Mouse (Mus musculus): ENCODE results near the gene Capn2. TPM values are rescaled to one million over a fixed set of nuclear protein-coding genes. Genes with fewer than 3 reads are reported as not detected.

Gene Capn2
- polyA plus RNA-seq, 1 experiment = 148 TPM

DNA sequence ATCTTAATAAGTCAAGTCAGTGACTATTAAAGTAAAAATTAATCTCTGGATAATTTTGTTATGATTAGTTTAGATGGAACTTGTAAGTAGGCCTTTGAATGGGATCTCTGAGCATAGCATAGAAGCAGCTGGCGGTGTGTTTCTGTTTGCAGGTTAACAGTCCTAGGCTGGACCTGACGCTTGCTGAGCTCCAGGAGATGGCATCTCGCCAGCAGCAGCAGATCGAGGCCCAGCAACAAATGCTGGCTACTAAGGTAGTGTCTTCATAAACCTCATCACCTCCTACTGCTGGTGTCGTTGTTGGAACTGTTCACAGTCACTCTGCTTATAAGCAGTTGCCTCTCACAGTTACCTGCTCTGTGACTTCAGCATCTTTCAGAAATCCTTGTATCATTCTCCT is 80.7 kb downstream of the Capn2 start:
- no peaks in the 10 kb centered on the region for H3K27me3 ChIP-seq (ENCODE audit: control insufficient read depth, insufficient read depth, insufficient read length)
- no peak overlapping the region for H3K4me3 ChIP-seq
- H3K79me2 ChIP-seq (ENCODE audit: control insufficient read depth, insufficient read depth) = no peaks in the 10 kb centered on the region
- H3K4me2 ChIP-seq (ENCODE audit: low read depth) = no peak overlapping the region
- H3K36me3 ChIP-seq (ENCODE audit: control insufficient read depth, insufficient read depth) = peaks cover 5% of the 10 kb centered on the region
- H3ac ChIP-seq (ENCODE audit: control insufficient read depth, insufficient read length) = no peak overlapping the region
- no peak for TF ChIP-seq SRF (IDR thresholded peaks at IDR 0.05; ENCODE audit: control insufficient read depth, insufficient read length, low read depth)

DNA sequence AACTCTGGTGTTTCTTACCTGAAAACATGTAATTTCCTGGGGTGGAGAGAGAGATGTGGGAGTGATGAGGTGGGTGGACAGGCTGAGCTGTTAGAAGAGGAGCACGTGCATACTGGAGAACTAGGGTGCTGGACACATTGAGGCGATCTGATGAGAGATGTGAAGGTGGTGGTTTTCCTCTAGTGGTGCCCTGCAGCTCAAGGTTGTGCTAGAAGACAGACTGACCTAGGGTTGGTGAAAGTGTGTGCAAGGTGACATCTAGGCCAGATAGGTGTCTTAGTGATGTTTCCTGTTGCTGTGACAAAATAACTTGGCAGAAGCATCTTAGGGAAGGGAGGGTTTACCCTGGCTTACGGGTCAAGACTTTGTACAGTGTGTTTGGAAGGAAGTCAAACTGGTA is 85.3 kb downstream of the Capn2 start:
- Histone ChIP-seq H3K36me3 (ENCODE audit: control insufficient read depth, insufficient read depth) (peaks cover 4% of the 10 kb centered on the region), H3K79me2 (ENCODE audit: control insufficient read depth, insufficient read depth) (no peaks in the 10 kb centered on the region), H3K4me3 (no peak overlapping the region), H3K4me2 (ENCODE audit: low read depth) (no peak overlapping the region), H3K27me3 (ENCODE audit: control insufficient read depth, insufficient read depth, insufficient read length) (no peaks in the 10 kb centered on the region), H3ac (ENCODE audit: control insufficient read depth, insufficient read length) (no peak overlapping the region)
- no peak for TF ChIP-seq E2F4 (IDR thresholded peaks at IDR 0.05; ENCODE audit: insufficient read depth)
- TF ChIP-seq MYOG (IDR thresholded peaks at IDR 0.05; ENCODE audit: control insufficient read depth in 1 of 3, insufficient read depth in 1 of 3, insufficient read length in 2 of 3, low read depth in 2 of 3) = no peak
- TF ChIP-seq POLR2A (IDR thresholded peaks at IDR 0.05; ENCODE audit: insufficient read length, low read depth) = no peak
- no peak for TF ChIP-seq USF1 (IDR thresholded peaks at IDR 0.05; ENCODE audit: low read depth)
- no peak for TF ChIP-seq TCF3 (IDR thresholded peaks at IDR 0.05; ENCODE audit: insufficient read length, low read depth)
- no peak for TF ChIP-seq REST (IDR thresholded peaks at IDR 0.05; ENCODE audit: insufficient read depth, insufficient read length)
- TF ChIP-seq CEBPB (IDR thresholded peaks at IDR 0.05; ENCODE audit: insufficient read depth, poor library complexity, severe bottlenecking) = no peak

DNA sequence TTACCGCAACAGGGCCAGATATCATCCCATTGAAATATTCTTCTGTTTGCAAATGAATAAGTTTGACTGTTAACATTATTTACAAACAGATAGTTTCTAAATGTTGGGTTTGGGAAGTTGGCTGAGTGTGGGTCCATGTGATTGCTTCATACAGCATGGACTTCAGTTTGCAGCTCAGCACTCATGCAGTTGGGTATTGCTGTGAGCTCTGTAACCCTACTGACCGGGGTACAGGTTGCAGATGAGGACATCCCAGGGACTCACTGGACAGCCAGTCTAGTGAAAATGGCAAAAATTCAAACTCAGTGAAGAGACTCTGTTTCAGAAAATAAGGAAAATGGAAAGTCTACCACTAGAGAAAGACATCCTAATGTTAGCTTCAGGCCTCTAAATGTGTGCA is 86.7 kb downstream of the Capn2 start:
- TF ChIP-seq MYOD1 (IDR thresholded peaks at IDR 0.05; ENCODE audit: control insufficient read depth in 1 of 3, insufficient read length in 2 of 3, low read depth in 2 of 3) = no peak
- no peak for TF ChIP-seq E2F4 (IDR thresholded peaks at IDR 0.05; ENCODE audit: insufficient read depth)
- TF ChIP-seq TCF3 (IDR thresholded peaks at IDR 0.05; ENCODE audit: insufficient read length, low read depth) = no peak
- no peak for TF ChIP-seq REST (IDR thresholded peaks at IDR 0.05; ENCODE audit: insufficient read depth, insufficient read length)
- no peak for TF ChIP-seq MAX (IDR thresholded peaks at IDR 0.05; ENCODE audit: low read depth)
- no peak for TF ChIP-seq MYOG (IDR thresholded peaks at IDR 0.05; ENCODE audit: control insufficient read depth in 1 of 3, insufficient read depth in 1 of 3, insufficient read length in 2 of 3, low read depth in 2 of 3)
- TF ChIP-seq TCF12 (IDR thresholded peaks at IDR 0.05; ENCODE audit: insufficient read depth, poor library complexity, severe bottlenecking) = no peak
- TF ChIP-seq POLR2AphosphoS2 (IDR thresholded peaks at IDR 0.05; ENCODE audit: insufficient read length, low read depth) = no peak
- no peak for TF ChIP-seq USF1 (IDR thresholded peaks at IDR 0.05; ENCODE audit: low read depth)
- no peak for TF ChIP-seq CEBPB (IDR thresholded peaks at IDR 0.05; ENCODE audit: insufficient read depth, poor library complexity, severe bottlenecking)
- TF ChIP-seq SRF (IDR thresholded peaks at IDR 0.05; ENCODE audit: control insufficient read depth, insufficient read length, low read depth) = no peak
- TF ChIP-seq POLR2A (IDR thresholded peaks at IDR 0.05; ENCODE audit: insufficient read length, low read depth) = no peak
- Histone ChIP-seq H3K27me3 (ENCODE audit: control insufficient read depth, insufficient read depth, insufficient read length) (no peaks in the 10 kb centered on the region), H3K4me3 (no peak overlapping the region), H3K79me2 (ENCODE audit: control insufficient read depth, insufficient read depth) (no peaks in the 10 kb centered on the region), H3K36me3 (ENCODE audit: control insufficient read depth, insufficient read depth) (peaks cover 4% of the 10 kb centered on the region), H3ac (ENCODE audit: control insufficient read depth, insufficient read length) (no peak overlapping the region), H3K4me2 (ENCODE audit: low read depth) (no peak overlapping the region)

DNA sequence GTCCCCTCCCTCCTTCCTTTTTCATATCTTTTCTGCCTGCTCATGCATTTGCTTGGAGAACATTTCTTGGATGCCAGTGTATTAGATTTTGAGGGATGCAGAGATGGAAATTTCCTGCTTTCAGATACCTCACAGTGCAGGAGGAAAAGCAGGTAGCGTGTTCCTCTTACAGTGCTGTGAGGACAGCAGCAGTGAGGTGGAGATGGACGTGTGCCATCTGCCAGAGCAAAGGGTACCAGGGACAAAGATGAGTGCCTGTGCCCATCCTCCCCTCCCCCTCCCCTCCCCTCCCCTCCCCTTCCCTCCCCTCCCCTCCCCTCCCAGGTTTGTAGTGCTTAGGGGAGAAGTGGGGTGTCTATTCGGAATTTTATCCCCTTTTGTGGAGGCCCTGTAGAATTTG is 87.6 kb downstream of the Capn2 start:
- Histone ChIP-seq H3ac (ENCODE audit: control insufficient read depth, insufficient read length) (no peak overlapping the region), H3K79me2 (ENCODE audit: control insufficient read depth, insufficient read depth) (no peaks in the 10 kb centered on the region), H3K27me3 (ENCODE audit: control insufficient read depth, insufficient read depth, insufficient read length) (no peaks in the 10 kb centered on the region), H3K36me3 (ENCODE audit: control insufficient read depth, insufficient read depth) (peaks cover 4% of the 10 kb centered on the region), H3K4me2 (ENCODE audit: low read depth) (no peak overlapping the region), H3K4me3 (no peak overlapping the region)
- TF ChIP-seq POLR2A (IDR thresholded peaks at IDR 0.05; ENCODE audit: insufficient read length, low read depth) (no peak), REST (IDR thresholded peaks at IDR 0.05; ENCODE audit: insufficient read depth, insufficient read length) (no peak), TCF12 (IDR thresholded peaks at IDR 0.05; ENCODE audit: insufficient read depth, poor library complexity, severe bottlenecking) (no peak), MYOG (IDR thresholded peaks at IDR 0.05; ENCODE audit: control insufficient read depth in 1 of 3, insufficient read depth in 1 of 3, insufficient read length in 2 of 3, low read depth in 2 of 3) (no peak), E2F4 (IDR thresholded peaks at IDR 0.05; ENCODE audit: insufficient read depth) (no peak), SRF (IDR thresholded peaks at IDR 0.05; ENCODE audit: control insufficient read depth, insufficient read length, low read depth) (no peak), USF1 (IDR thresholded peaks at IDR 0.05; ENCODE audit: low read depth) (no peak), MAX (IDR thresholded peaks at IDR 0.05; ENCODE audit: low read depth) (no peak), TCF3 (IDR thresholded peaks at IDR 0.05; ENCODE audit: insufficient read length, low read depth) (no peak), POLR2AphosphoS2 (IDR thresholded peaks at IDR 0.05; ENCODE audit: insufficient read length, low read depth) (no peak), MYOD1 (IDR thresholded peaks at IDR 0.05; ENCODE audit: control insufficient read depth in 1 of 3, insufficient read length in 2 of 3, low read depth in 2 of 3) (no peak), CEBPB (IDR thresholded peaks at IDR 0.05; ENCODE audit: insufficient read depth, poor library complexity, severe bottlenecking) (no peak)

DNA sequence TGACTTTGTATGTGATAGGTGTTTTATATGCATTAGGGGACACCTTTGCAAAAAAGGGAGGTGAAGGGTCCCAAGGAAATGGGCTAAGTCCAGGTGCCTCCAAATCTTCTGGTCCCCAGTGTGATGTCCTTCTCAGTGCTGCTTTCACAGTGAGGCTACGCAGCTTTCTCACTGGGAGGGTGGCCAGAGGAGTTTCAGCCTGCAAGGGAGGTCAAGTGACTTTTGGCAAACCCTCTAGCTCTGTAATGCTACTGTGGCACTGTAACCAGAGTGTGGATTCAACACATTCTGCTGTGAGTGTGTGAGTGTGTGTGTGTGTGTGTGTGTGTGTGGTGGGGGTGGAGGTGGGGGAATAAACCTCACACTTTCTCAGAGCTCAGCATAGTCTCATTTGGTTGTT is 90.0 kb downstream of the Capn2 start:
- TF ChIP-seq MYOD1 (IDR thresholded peaks at IDR 0.05; ENCODE audit: control insufficient read depth in 1 of 3, insufficient read length in 2 of 3, low read depth in 2 of 3) (no peak), POLR2AphosphoS2 (IDR thresholded peaks at IDR 0.05; ENCODE audit: insufficient read length, low read depth) (no peak), TCF12 (IDR thresholded peaks at IDR 0.05; ENCODE audit: insufficient read depth, poor library complexity, severe bottlenecking) (no peak), CEBPB (IDR thresholded peaks at IDR 0.05; ENCODE audit: insufficient read depth, poor library complexity, severe bottlenecking) (no peak), MYOG (IDR thresholded peaks at IDR 0.05; ENCODE audit: control insufficient read depth in 1 of 3, insufficient read depth in 1 of 3, insufficient read length in 2 of 3, low read depth in 2 of 3) (no peak), POLR2A (IDR thresholded peaks at IDR 0.05; ENCODE audit: insufficient read length, low read depth) (no peak), E2F4 (IDR thresholded peaks at IDR 0.05; ENCODE audit: insufficient read depth) (no peak), TCF3 (IDR thresholded peaks at IDR 0.05; ENCODE audit: insufficient read length, low read depth) (no peak), USF1 (IDR thresholded peaks at IDR 0.05; ENCODE audit: low read depth) (no peak), REST (IDR thresholded peaks at IDR 0.05; ENCODE audit: insufficient read depth, insufficient read length) (no peak), SRF (IDR thresholded peaks at IDR 0.05; ENCODE audit: control insufficient read depth, insufficient read length, low read depth) (no peak)
- H3K27me3 ChIP-seq (ENCODE audit: control insufficient read depth, insufficient read depth, insufficient read length) = no peaks in the 10 kb centered on the region
- no peak overlapping the region for H3K4me3 ChIP-seq
- H3K4me2 ChIP-seq (ENCODE audit: low read depth) = no peak overlapping the region
- no peak overlapping the region for H3ac ChIP-seq (ENCODE audit: control insufficient read depth, insufficient read length)
- peaks cover 4% of the 10 kb centered on the region for H3K36me3 ChIP-seq (ENCODE audit: control insufficient read depth, insufficient read depth)
- H3K79me2 ChIP-seq (ENCODE audit: control insufficient read depth, insufficient read depth) = peaks cover 5% of the 10 kb centered on the region
